Mouse (Mus musculus) lung, postnatal 0 days (tissue): ENCODE measurements at regions not wholly inside any gene's neighbourhood (a gene's known extent, or its start where the extent isn't known, plus 50 kb on each side); places are given as distances from the start of the nearest gene placed in this dataset.

Experiments
- CTCF ChIP-seq: IDR thresholded peaks from 2 replicates; pipeline ENCODE4 v1.5.1; 2016; ENCODE audit warnings: antibody characterized with exemption, mild to moderate bottlenecking
- EP300 ChIP-seq: IDR thresholded peaks from 2 replicates; pipeline ENCODE4 v1.6.1; 2016; ENCODE audit warnings: antibody characterized with exemption, mild to moderate bottlenecking, control low read depth

DNA sequence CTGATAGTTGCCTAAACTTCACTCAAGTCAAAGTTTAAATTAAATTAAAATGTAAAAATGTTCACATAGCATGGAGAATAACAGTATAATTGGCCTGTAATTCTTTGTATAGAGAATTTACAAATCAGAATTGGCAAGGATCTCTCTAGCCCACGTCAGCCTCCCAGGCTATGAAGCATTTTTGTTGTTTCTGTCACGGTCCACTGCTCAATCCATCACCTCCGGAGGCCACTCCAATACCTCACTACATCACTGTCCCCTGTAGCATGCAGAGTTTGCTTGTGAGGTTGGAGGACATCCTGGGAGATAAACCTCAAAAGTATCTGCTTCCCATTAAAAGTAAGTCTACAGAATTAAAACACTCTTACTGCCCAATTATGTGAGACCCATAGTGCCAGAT, 87.6 kb upstream of the Gm12728 start:
- TF ChIP-seq CTCF (no peak), EP300 (no peak)
